Mouse (Mus musculus) frontal cortex, adult 2 months (tissue): ENCODE results near the gene B4galnt1. TPM values are rescaled to one million over a fixed set of nuclear protein-coding genes. Genes with fewer than 3 reads are reported as not detected.
"Not testable (repeated sequence)": the region's sequence is repeated elsewhere in the genome, so short reads cannot be mapped to it uniquely, and the experiment has no call there.

ENCODE experiments used
- DNase-seq, 2 experiments: peaks; one replicate each; pipeline ENCODE4 v3.0.0; 2022; ENCODE audit warnings: low spot score in 1 of 2; ENCODE audit errors: extremely low spot score in 1 of 2
- polyA plus RNA-seq: library from polyadenylated mRNA; depleted of rRNA; stranded (reverse); fragments of >200 nt; gene quantifications from 2 replicates; pipeline ENCODE4 v1.2.3, GENCODE M21; 2012; rRNA removed

Gene B4galnt1
- polyA plus RNA-seq = 112 and 132 TPM in 2 replicates

- DNase-seq = peak in 1 of 2 experiments; percentile 82
These were observed at the start of gene B4galnt1 for GRCm38 (mm10) chr10:127164631-127165353. Gene B4galnt1, plus strand, starts transcription at chr10:127165225.

DNA sequence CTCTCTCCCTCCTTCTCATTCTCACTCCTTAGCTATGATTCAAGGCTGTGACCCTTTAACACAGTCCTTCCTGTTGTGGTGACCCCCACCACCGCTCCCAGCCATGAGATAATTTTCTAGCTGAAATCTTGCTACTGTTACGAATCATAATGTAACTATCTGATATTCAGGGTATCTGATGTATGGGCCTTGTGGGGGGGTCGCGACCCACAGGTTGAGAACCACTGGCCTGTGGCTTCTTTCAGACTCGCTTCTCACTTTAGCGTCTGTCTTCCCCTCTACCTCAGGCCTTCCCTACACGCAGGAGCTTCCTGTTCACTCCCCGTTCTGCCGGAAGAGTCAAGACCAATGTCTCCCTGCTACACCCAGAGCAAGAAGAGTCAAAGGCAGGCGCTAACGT, 46.6 kb upstream of the B4galnt1 start:
- no peak for DNase-seq

- no peak for DNase-seq
These were observed 45.8 kb upstream of the B4galnt1 start for GRCm38 (mm10) chr10:127119229-127119628.

- DNase-seq = no peak
These were observed 44.5 kb upstream of the B4galnt1 start for GRCm38 (mm10) chr10:127120301-127121065.

GRCm38 (mm10) chr10:127121066-127121477, 44.0 kb upstream of the B4galnt1 start, which contains the start of gene Os9:
Gene Os9, minus strand, starts transcription at chr10:127121131.
- DNase-seq = peak; percentile 98

- DNase-seq = no peak
These were observed 43.0 kb upstream of the B4galnt1 start for GRCm38 (mm10) chr10:127122018-127122417.

- DNase-seq = peak in 1 of 2 experiments; percentile 75
These were observed 42.1 kb upstream of the B4galnt1 start for GRCm38 (mm10) chr10:127122784-127123435.

- DNase-seq = peak; percentile 47 to 93
These were observed 41.6 kb upstream of the B4galnt1 start for GRCm38 (mm10) chr10:127123436-127123805.

DNA sequence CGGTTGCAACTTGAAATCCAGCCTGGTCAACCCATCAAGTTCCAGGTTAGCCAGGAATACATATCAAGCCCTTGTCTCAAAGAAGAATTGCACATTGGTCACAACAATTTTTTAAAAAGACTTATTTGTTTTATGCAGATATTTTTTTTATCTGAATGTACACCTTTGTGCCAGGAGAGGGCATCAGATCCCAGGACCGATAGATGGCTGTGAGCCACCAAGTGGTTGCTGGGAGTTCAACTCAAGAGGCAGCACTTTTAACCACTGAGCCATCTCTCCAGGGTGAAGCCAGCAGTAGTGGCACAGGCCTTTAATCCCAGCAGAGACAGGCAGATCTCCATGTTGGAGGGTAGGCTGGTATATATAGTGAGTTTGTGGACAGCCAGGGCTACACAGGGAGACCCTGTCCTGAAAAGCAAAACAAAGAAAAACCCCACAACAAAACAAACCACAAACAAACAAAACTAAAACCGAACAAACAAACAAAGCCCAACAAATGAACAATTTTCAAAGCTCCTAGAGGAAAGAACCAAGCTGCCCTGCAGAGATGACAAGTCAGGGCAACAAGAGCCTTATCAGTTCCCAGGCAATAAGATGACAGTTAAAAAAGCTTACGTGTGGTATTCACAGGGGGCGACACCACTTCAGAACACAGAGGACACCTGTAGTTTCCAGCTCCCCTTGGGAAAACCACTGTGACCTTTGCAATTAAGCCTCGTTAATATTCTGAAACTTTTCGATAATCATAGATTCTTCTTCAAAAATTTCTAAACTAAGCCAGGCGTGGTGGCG, 39.6 kb upstream of the B4galnt1 start:
- DNase-seq = peak in 1 of 2 experiments; percentile 52

DNA sequence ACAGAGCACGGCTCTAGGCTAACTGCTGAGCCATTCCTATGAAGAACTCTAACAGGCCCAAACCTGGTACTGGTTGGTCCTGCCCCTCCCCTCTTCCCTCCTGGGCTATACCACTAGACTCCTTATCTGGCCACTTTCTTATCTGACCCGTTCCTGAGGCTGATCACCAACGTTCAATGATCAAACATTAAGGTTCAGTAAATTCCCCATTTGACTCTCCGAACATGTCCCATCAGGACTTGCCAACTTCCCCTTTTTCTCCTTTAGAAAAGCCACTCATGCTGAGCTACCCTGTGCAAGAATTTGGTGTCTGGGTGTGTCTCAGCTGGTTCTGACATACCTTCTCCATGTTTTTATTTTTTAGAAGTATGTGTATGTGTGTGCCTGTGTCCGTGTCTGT, 38.4 kb upstream of the B4galnt1 start:
- no peak for DNase-seq

- DNase-seq = no peak
These were observed 37.2 kb upstream of the B4galnt1 start for GRCm38 (mm10) chr10:127127711-127128279.

DNA sequence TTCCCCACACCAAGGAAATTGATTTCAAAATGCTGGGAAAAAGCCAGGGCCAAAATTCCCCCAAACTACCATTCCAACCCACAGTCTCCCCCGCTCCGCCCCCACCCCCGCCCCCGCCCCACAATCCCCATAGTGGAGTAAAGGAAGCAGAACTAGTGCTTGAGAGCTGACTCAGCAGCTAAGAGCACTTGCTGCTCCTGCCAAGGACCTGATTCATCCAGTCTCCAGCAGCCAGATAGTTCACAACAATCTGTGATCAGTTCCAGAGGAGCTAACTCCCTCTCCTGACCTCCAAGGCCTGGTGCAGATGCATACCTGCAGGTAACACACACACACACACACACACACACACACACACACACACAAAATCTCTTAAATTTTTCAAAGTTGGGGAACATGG, 35.6 kb upstream of the B4galnt1 start:
- DNase-seq = no peak

DNA sequence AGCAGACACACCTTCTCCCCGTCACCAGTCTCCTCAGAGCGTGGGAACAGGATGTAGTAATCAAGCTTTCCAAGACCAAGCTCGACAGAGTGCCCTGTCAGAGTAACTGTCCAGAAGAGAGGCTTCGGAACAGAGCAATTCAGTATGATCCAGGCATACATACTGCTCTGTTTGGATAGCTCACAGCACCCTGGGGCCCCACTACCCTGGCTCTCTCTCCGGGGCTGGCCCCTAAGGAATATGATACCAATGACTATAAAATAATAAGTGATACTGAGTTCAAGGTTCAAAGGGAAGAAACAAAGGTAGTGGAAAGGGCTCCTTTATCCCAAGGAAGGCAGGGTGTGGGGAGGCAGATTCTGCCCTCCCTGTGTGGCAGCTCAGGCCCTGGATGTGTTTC, 32.6 kb upstream of the B4galnt1 start:
- DNase-seq = no peak

DNA sequence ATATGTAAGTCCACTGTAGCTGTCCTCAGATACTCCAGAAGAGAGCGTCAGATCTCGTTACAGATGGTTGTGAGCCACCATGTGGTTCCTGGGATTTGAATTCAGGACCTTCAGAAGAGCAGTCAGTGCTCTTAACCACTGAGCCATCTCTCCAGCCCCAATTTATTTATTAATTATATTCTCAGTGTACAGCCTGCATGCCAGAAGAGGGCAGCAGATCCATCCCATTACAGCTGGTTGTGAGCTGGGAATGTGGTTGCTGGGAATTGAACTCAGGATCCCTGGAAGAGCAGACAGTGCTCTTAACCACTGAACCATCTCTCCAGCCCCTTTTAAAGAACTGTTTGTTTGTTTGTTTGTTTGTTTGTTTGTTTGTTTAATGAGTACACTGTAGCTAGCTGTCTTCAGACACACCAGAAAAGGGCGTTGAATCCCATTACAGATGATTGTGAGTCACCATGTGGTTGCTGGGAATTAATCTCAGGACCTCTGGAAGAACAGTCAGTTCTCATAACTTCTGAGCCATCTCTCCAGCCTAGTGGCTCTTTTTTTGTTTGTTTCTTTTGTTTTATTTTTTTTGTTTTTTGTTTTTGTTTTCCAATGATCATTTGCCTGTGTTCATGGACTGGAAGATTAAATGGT, 30.5 kb upstream of the B4galnt1 start:
- not testable (repeated sequence) for DNase-seq

DNA sequence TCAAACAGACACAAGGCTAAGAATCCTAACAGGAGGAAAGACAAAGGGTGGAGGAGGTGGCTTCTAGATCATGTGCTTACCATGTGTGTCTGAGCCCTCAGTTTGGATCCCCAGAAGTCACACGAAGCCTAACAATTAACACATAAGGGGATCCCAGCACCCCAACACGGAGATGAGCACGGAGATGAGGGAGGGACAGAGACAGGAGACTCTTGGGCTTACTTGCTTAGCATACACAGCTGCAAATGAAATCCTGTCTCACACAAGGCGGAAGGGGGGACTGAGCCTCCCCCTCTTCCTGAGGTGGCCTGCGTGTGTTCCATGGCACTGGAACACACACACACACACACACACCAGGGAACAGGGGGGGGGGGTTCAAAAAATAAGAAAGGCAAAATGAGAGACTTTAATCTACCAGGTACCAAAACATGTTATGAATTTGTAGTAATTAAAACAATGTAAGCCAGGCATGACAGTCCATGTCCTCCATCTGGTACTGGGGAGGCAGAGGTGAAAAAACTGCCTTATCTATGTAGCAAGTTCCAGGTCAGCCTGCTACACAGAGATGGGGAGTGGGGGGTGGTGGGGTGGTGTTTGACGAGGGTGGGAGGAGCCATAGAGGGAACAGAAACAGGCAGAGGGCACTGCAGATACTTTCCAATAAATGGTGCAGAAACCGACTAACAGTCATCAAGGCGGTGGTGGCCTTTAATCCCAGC, 29.7 kb upstream of the B4galnt1 start:
- DNase-seq = no peak

DNA sequence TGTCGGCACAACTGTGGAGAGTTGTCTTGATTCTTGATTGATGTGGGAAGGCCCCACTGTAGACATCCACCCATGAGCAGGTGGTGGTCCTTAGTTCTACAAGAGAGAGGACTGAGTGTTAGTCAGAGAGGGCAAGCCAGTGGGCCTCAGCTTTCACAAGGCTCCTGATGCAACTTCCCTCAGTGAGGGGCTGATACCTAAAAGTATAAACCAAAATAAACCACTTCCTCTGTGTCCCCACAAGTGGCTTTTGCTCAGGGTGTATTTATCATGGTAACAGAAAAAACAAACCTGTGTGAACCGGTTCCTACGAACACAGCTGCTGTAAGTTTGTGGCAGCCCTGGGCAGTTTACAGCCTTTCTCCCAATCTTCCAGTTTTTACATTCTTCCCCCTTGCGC, 28.5 kb upstream of the B4galnt1 start:
- DNase-seq = no peak

GRCm38 (mm10) chr10:127137896-127138295, 27.1 kb upstream of the B4galnt1 start:
- DNase-seq = no peak

GRCm38 (mm10) chr10:127138328-127139141, 26.5 kb upstream of the B4galnt1 start:
- no peak for DNase-seq
